Mouse (Mus musculus) forebrain, embryonic 11.5 days (tissue): ENCODE data around the gene Taf11. TPM values are rescaled to one million over a fixed set of nuclear protein-coding genes. Genes with fewer than 3 reads are reported as not detected.

Experiments
- ATAC-seq: fragments of 200-750 bp; cut with Nextera tagmentation; replicated peaks from 2 replicates; pipeline ENCODE4 v1.8.0; 2017; ENCODE audit warnings: moderate TSS enrichment; ENCODE audit not compliant: low FRiP score
- DNase-seq: peaks from one replicate; pipeline ENCODE4 v3.0.0-alpha.2; 2017; ENCODE audit warnings: low spot score
- H3K27ac ChIP-seq: fragments of 300-500 bp; sonication (generic); 2 replicates; pipeline ENCODE4 v1.5.1; 2014; ENCODE audit warnings: low read depth, low read length
- H3K27me3 ChIP-seq: fragments of 300-500 bp; sonication (generic); 2 replicates; pipeline ENCODE4 v1.6.1; 2014; ENCODE audit warnings: mild to moderate bottlenecking, low read length, mixed read lengths; ENCODE audit not compliant: control insufficient read depth, insufficient read depth
- H3K36me3 ChIP-seq: fragments of 300-500 bp; sonication (generic); 2 replicates; pipeline ENCODE4 v1.6.1; 2014; ENCODE audit warnings: mild to moderate bottlenecking, low read length, moderate library complexity, mixed read lengths; ENCODE audit not compliant: control insufficient read depth, insufficient read depth
- H3K4me1 ChIP-seq: fragments of 300-500 bp; sonication (generic); replicated peaks from 2 replicates; pipeline ENCODE4 v1.6.1; 2014; ENCODE audit warnings: low read length, mixed read lengths; ENCODE audit not compliant: control insufficient read depth, insufficient read depth
- H3K4me2 ChIP-seq: fragments of 300-500 bp; sonication (generic); 2 replicates; pipeline ENCODE4 v1.6.1; 2014; ENCODE audit warnings: low read depth, mild to moderate bottlenecking, low read length, moderate library complexity, mixed read lengths; ENCODE audit not compliant: severe bottlenecking
- H3K4me3 ChIP-seq: fragments of 300-500 bp; sonication (generic); 2 replicates; pipeline ENCODE4 v1.5.1; 2014; ENCODE audit warnings: low read depth, low read length
- H3K9ac ChIP-seq: fragments of 300-500 bp; sonication (generic); 2 replicates; pipeline ENCODE4 v1.6.1; 2014; ENCODE audit warnings: low read length
- H3K9me3 ChIP-seq: fragments of 300-500 bp; sonication (generic); 2 replicates; pipeline ENCODE4 v1.6.1; 2016; ENCODE audit warnings: low read length, mixed read lengths; ENCODE audit not compliant: control insufficient read depth
- WGBS: fragments of 180-500 bp; shearing (Covaris S2); extraction: QIAGEN DNeasy Blood & Tissue Kit; methylation state at CpG from one replicate; pipeline ENCODE4 v1.1.7; 2014; 5-methylcytosine and 5-hydroxymethylcytosine counted together
- polyA plus RNA-seq: library from polyadenylated mRNA; unstranded; fragments of >200 nt; fragmentation: Nextera tagmentation; extraction: Ambion mirVana; gene quantifications from 2 replicates; pipeline ENCODE4 v1.2.1, GENCODE M21; 2014

Taf11 gene
- polyA plus RNA-seq: 92.1 and 98.5 TPM in 2 replicates

- Histone ChIP-seq H3K4me3 (peak within 1 kb of the TSS; percentile 92), H3K4me1 (peaks cover 9% of the 10 kb centered on the region; the same call in 1 of the 2 replicates), H3K9me3 (no peaks in the 10 kb centered on the region), H3K4me2 (peak within 1 kb of the TSS; percentile 96), H3K27me3 (no peaks in the 10 kb centered on the region), H3K36me3 (no peaks in the 10 kb centered on the region), H3K9ac (peak within 1 kb of the TSS; percentile 88), H3K27ac (peak within 1 kb of the TSS; percentile 50)
- peak; percentile 60 for ATAC-seq
- DNase-seq: no peak
- WGBS: 2% methylated on average over 53 of the region's 53 CpGs
Observed at GRCm38 (mm10) chr17:27909622-27910500, at the start of gene Taf11. TSS of gene Taf11 (minus strand) at chr17:27909844.

- Histone ChIP-seq H3K4me3 (no peak overlapping the region), H3K27me3 (no peaks in the 10 kb centered on the region), H3K9me3 (no peaks in the 10 kb centered on the region), H3K4me1 (no peaks in the 10 kb centered on the region), H3K27ac (no peak overlapping the region), H3K4me2 (no peak overlapping the region), H3K9ac (no peak overlapping the region), H3K36me3 (no peaks in the 10 kb centered on the region)
- WGBS: 95% methylated on average over 9 of the region's 9 CpGs
- ATAC-seq (no peak), DNase-seq (no peak)
Observed at GRCm38 (mm10) chr17:27957649-27958048, 48.0 kb upstream of the Taf11 start.

GRCm38 (mm10) chr17:27954629-27955402 is 45.2 kb upstream of the Taf11 start:
- Histone ChIP-seq H3K4me2 (no peak overlapping the region), H3K4me3 (no peak overlapping the region), H3K27me3 (no peaks in the 10 kb centered on the region), H3K4me1 (no peaks in the 10 kb centered on the region), H3K9ac (no peak overlapping the region), H3K27ac (no peak overlapping the region), H3K9me3 (no peaks in the 10 kb centered on the region), H3K36me3 (no peaks in the 10 kb centered on the region)
- 77% methylated on average over 14 of the region's 14 CpGs for WGBS
- DNase-seq: no peak
- no peak for ATAC-seq

- no peak overlapping the region for H3K9ac ChIP-seq
- DNase-seq: no peak
- no peaks in the 10 kb centered on the region for H3K9me3 ChIP-seq
- WGBS: 78% methylated on average over 6 of the region's 6 CpGs
- H3K4me1 ChIP-seq: no peaks in the 10 kb centered on the region
- H3K4me2 ChIP-seq: no peak overlapping the region
- no peaks in the 10 kb centered on the region for H3K27me3 ChIP-seq
- no peaks in the 10 kb centered on the region for H3K36me3 ChIP-seq
- no peak for ATAC-seq
- H3K27ac ChIP-seq: no peak overlapping the region
- H3K4me3 ChIP-seq: no peak overlapping the region
Observed at GRCm38 (mm10) chr17:27953136-27953535, 43.5 kb upstream of the Taf11 start.

GRCm38 (mm10) chr17:27947155-27947554 is 37.5 kb upstream of the Taf11 start:
- Histone ChIP-seq H3K9me3 (no peaks in the 10 kb centered on the region), H3K4me3 (no peak overlapping the region), H3K9ac (no peak overlapping the region), H3K4me1 (0 out of 2 replicates have a peak, but pooled peaks cover 3% of the 10 kb centered on the region), H3K36me3 (no peaks in the 10 kb centered on the region), H3K4me2 (no peak overlapping the region), H3K27ac (no peak overlapping the region), H3K27me3 (no peaks in the 10 kb centered on the region)
- no peak for ATAC-seq
- DNase-seq: no peak
- WGBS: 94% methylated on average over 2 of the region's 2 CpGs

- H3K9me3 ChIP-seq: no peaks in the 10 kb centered on the region
- DNase-seq (no peak), ATAC-seq (no peak)
- no peak overlapping the region for H3K9ac ChIP-seq
- 0 out of 2 replicates have a peak, but pooled peaks cover 3% of the 10 kb centered on the region for H3K4me1 ChIP-seq
- WGBS: 86% methylated on average over 8 of the region's 8 CpGs
- no peaks in the 10 kb centered on the region for H3K36me3 ChIP-seq
- H3K27me3 ChIP-seq: no peaks in the 10 kb centered on the region
- H3K4me3 ChIP-seq: no peak overlapping the region
- no peak overlapping the region for H3K27ac ChIP-seq
- H3K4me2 ChIP-seq: no peak overlapping the region
Observed at GRCm38 (mm10) chr17:27946371-27946770, 36.7 kb upstream of the Taf11 start.

GRCm38 (mm10) chr17:27945546-27946216 is 36.0 kb upstream of the Taf11 start:
- ATAC-seq (no peak), DNase-seq (no peak)
- Histone ChIP-seq H3K4me3 (no peak overlapping the region), H3K27me3 (no peaks in the 10 kb centered on the region), H3K4me2 (no peak overlapping the region), H3K9me3 (no peaks in the 10 kb centered on the region), H3K9ac (no peak overlapping the region), H3K27ac (no peak overlapping the region), H3K4me1 (0 out of 2 replicates have a peak, but pooled peaks cover 3% of the 10 kb centered on the region), H3K36me3 (no peaks in the 10 kb centered on the region)
- WGBS: 73% methylated on average over 6 of the region's 6 CpGs

GRCm38 (mm10) chr17:27942131-27942530 is 32.5 kb upstream of the Taf11 start:
- Histone ChIP-seq H3K36me3 (no peaks in the 10 kb centered on the region), H3K4me2 (no peak overlapping the region), H3K9me3 (no peaks in the 10 kb centered on the region), H3K4me1 (0 out of 2 replicates have a peak, but pooled peaks cover 5% of the 10 kb centered on the region), H3K9ac (no peak overlapping the region), H3K27me3 (no peaks in the 10 kb centered on the region), H3K4me3 (no peak overlapping the region), H3K27ac (no peak overlapping the region)
- DNase-seq (no peak), ATAC-seq (no peak)
- WGBS: 90% methylated on average over 4 of the region's 4 CpGs
